Mouse (Mus musculus) kidney, postnatal 10 days (tissue): ENCODE measurements around the gene Adcy1.
A peak's percentile ranks its signal among the peaks of the same experiment; 100 is the strongest.

Source experiments
- DNase-seq: peaks from one replicate; pipeline ENCODE4 v3.0.0; 2021; ENCODE audit warnings: mixed read lengths

The Adcy1 gene

DNA sequence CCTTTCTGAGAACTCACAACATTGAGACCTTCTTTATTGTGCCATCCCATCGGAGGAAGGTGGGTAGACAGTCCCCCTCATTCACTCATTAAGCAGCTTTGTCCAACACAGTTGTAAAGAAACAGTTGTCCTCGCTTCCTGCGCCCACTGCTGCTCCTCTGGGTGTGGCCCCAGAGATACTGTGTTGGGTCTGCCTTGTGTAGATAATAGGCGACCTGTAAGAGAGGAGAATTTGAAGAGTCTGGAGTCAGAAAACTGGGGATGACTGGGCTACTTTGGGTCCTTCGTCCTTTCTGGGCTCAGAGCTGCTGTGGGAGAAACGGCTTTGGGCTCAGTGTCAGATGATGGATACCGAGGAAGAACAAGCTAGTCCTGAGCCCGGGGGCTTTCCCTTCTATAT is 75.1 kb downstream of the Adcy1 start:
- DNase-seq = no peak

GRCm38 (mm10) chr11:7140449-7140848 is 77.2 kb downstream of the Adcy1 start:
- DNase-seq = peak; percentile 67

- DNase-seq = peak; percentile 69
Measured at GRCm38 (mm10) chr11:7142725-7143124, 79.4 kb downstream of the Adcy1 start.

GRCm38 (mm10) chr11:7144369-7144768 is 81.1 kb downstream of the Adcy1 start:
- peak; percentile 72 for DNase-seq

GRCm38 (mm10) chr11:7145221-7145620 is 81.9 kb downstream of the Adcy1 start:
- DNase-seq = no peak

- DNase-seq = no peak
Measured at GRCm38 (mm10) chr11:7147536-7147935, 84.2 kb downstream of the Adcy1 start.

GRCm38 (mm10) chr11:7147945-7148344 is 84.7 kb downstream of the Adcy1 start:
- DNase-seq = no peak

DNA sequence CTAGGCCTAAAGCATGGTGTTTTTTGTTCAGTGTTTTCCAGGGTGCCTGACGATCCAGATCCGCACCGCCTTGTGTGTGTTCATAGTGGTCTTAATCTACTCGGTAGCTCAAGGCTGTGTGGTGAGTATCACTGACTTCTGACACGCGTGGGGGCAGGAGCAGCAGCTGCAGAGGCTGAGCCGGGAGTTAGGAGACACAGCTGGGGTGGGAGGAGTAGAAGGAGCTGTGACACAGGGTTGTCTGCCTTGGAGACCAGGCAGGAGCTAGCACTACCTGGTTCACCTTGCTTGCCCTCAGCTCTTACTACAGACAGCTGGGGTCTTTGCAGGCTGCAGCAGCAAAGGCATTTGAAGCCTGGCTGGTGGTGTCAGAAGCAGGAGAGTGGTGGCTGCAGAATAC is 86.2 kb downstream of the Adcy1 start:
- DNase-seq = peak; percentile 30

GRCm38 (mm10) chr11:7150511-7150910 is 87.2 kb downstream of the Adcy1 start:
- DNase-seq = no peak

DNA sequence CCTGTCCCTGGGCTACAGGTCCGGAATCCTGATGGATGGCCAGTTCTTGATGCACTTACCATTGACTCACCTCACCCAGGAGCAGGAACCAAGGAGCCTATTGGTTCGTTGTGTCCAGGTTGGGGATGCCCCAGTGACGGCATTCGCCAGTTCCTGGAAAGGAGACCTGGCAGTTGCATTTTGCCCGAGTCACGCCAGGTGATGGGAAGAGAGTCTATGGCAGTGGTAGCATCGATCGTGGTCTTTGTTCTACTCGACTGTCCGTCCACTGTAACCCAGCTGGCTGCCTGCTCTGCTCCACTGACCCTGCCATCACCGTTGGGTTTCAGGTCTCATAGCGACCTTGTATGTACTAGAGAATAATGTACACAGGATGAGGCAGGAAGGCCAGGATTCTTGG is 89.1 kb downstream of the Adcy1 start:
- DNase-seq = no peak

DNA sequence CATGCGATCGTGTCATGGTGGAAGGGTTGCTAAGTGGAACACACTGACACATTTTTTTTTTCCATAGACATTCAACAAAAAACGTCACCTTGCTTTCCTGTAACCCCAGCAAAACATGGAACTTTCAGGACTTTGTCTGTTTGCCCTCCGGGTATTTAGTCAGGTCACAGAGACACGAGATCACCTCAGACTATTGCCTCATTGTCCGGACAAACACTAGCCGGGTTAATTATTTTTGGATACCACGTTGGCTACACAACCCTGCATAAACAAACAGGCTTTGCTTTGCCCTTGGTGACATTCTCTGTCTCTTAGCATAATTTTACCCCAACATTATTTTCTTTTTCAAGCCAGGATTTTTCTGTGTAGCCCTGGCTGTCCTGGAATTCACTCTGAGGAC is 89.8 kb downstream of the Adcy1 start:
- no peak for DNase-seq

GRCm38 (mm10) chr11:7156427-7156826 is 93.1 kb downstream of the Adcy1 start:
- DNase-seq = no peak

GRCm38 (mm10) chr11:7158196-7158595 is 94.9 kb downstream of the Adcy1 start:
- no peak for DNase-seq

- DNase-seq = peak; percentile 18
Measured at GRCm38 (mm10) chr11:7160146-7160545, 96.9 kb downstream of the Adcy1 start.

DNA sequence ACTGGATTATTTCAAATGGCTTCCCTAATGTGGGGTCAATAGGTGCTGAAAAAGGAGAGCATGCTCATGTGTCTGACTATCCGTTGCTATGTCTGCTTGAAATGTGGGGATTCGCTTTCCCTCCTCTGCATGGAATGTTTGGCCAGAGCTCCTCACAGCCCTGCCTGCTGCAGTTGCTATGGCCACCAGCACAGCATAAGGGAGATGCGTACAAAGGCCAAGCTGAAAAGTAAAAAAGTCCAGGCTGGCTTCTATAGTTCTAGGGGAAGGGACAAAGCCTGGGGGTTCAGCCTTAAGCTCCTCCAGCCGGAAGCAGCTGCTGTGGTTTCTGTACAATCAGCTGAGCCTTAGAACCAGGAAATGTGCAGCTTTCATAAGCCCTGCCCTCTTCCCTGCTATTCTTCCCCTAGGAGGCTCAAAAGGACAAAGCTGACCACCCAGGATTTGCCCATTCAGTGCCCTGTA is 97.4 kb downstream of the Adcy1 start:
- DNase-seq = peak; percentile 74

- peak; percentile 56 for DNase-seq
Measured at GRCm38 (mm10) chr11:7161502-7162174, 98.3 kb downstream of the Adcy1 start.

- no peak for DNase-seq
Measured at GRCm38 (mm10) chr11:7164416-7164815, 101.1 kb downstream of the Adcy1 start.

- no peak for DNase-seq
Measured at GRCm38 (mm10) chr11:7169645-7170044, 106.4 kb downstream of the Adcy1 start.

DNA sequence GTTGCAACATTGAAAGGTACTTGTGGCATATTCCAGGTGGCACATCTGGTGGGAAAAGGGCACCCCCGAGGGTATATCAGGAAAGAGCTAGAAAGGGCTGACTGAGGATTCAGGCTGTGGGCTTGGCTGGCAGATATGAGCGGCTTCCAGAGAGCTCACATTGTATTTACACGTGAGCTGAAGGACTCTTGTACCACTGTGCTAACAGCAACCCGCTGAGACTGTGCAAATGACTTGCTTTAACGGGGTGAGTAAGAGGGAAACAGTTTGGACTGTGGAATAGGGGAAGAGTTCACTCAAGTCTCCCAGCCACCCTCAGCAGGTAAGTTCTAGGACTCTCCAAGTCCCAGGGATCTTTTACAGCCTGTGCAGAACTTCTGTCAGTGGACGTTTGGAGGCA is 110.4 kb downstream of the Adcy1 start:
- DNase-seq = no peak

GRCm38 (mm10) chr11:7178724-7179123 is 115.4 kb downstream of the Adcy1 start:
- no peak for DNase-seq

- DNase-seq = no peak
Measured at GRCm38 (mm10) chr11:7179276-7179675, 116.0 kb downstream of the Adcy1 start.

- no peak for DNase-seq
Measured at GRCm38 (mm10) chr11:7182409-7183042, 119.2 kb downstream of the Adcy1 start.

DNA sequence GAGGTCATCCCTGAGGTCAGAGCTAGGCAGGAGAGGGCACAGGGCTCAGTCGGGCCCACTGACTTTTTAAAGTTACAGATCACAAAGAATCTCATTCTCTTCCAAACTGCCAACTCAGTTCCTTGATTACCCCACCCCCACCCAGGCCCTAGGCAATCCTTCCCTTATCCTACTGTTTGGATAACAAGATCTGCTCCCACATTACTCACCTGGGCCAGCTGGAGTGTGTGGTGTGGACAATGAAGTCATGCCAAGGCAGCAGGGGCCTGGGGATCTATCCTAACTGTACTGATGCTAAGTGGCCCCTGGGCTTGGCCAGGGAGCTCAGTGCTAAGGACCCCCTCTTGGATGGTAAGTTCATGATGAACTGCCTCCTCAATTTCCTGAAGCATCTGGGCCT is 121.1 kb downstream of the Adcy1 start:
- DNase-seq = no peak

- DNase-seq = no peak
Measured at GRCm38 (mm10) chr11:7187472-7187871, 124.2 kb downstream of the Adcy1 start.

DNA sequence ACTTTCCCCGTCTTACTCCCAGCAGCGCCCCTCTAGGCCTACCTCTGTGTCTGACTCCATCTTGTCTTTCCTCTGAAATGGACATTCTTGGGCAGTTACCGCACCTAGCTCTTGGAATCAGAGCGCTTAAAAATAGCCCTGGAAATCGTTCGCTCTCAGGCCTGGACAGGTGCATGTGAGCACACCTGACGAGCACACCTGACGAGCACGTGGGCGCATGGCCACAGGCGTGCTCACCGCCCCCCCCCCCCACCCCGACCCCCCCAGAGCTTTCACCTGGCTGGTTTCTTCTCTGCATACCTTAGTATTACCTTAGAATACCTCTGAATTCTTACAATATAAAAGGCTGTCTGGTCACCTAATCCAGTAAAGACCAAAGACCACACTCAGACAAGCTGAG is 125.2 kb downstream of the Adcy1 start, which contains the start of gene Gm11985:
Gm11985 (minus strand) TSS at position 101 of the 400 bp plus-strand sequence.
- DNase-seq = no peak
